Mouse (Mus musculus) MEL (cell line): ENCODE measurements at regions not wholly inside any gene's neighbourhood (a gene's known extent, or its start where the extent isn't known, plus 50 kb on each side); places are given as distances from the start of the nearest gene placed in this dataset.

ENCODE experiments used
- DNase-seq: peaks from one replicate; pipeline ENCODE4 v3.0.0; 2011; ENCODE audit warnings: low read depth, low spot score
- H3K27ac ChIP-seq: 2 replicates; pipeline ENCODE4 v1.5.1; 2012; ENCODE audit warnings: low read depth, mild to moderate bottlenecking, control low read depth, low read length, moderate library complexity; ENCODE audit not compliant: control insufficient read depth
- H3K27me3 ChIP-seq, 2 experiments: fragments of 150-350 bp in 1 of 2; sonication (generic) in 1 of 2; 2 replicates each; pipeline ENCODE4 v1.6.1; 2012; ENCODE audit warnings: low read length in 2 of 2, mild to moderate bottlenecking in 2 of 2, improper control_type of control experiment in 1 of 2, moderate library complexity in 1 of 2; ENCODE audit not compliant: insufficient read depth in 2 of 2, control insufficient read depth in 1 of 2
- H3K36me3 ChIP-seq, 2 experiments: 2 replicates each; pipeline ENCODE4 v1.6.1; 2012 to 2014; ENCODE audit warnings: low read length in 2 of 2, improper control_type of control experiment in 1 of 2, inconsistent platforms in 1 of 2, mild to moderate bottlenecking in 1 of 2; ENCODE audit not compliant: insufficient read depth in 2 of 2, control insufficient read depth in 1 of 2
- H3K4me1 ChIP-seq, 2 experiments: fragments of 150-350 bp in 1 of 2; sonication (generic) in 1 of 2; 2 replicates each; pipeline ENCODE4 v1.6.1; 2012; ENCODE audit warnings: low read length in 2 of 2, improper control_type of control experiment in 1 of 2, mild to moderate bottlenecking in 1 of 2; ENCODE audit not compliant: insufficient read depth in 2 of 2, control insufficient read depth in 1 of 2
- H3K4me3 ChIP-seq, 2 experiments: fragments of 150-350 bp in 1 of 2; sonication (generic) in 1 of 2; 2 replicates each; pipeline ENCODE4 v1.5.1; 2012; ENCODE audit warnings: low read depth in 2 of 2, low read length in 2 of 2, mild to moderate bottlenecking in 2 of 2, moderate library complexity in 2 of 2, control low read depth in 1 of 2, improper control_type of control experiment in 1 of 2; ENCODE audit not compliant: control insufficient read depth in 1 of 2, insufficient read depth in 1 of 2
- H3K79me2 ChIP-seq: 2 replicates; pipeline ENCODE4 v1.6.1; 2012; ENCODE audit warnings: mild to moderate bottlenecking, low read length, moderate library complexity; ENCODE audit not compliant: control insufficient read depth, poor library complexity, insufficient read depth
- H3K9ac ChIP-seq: 2 replicates; pipeline ENCODE4 v1.6.1; 2012; ENCODE audit warnings: low read depth, mild to moderate bottlenecking, control low read depth, low read length, moderate library complexity; ENCODE audit not compliant: control insufficient read depth, poor library complexity, severe bottlenecking
- H3K9me3 ChIP-seq: fragments of 150-350 bp; sonication (generic); replicated peaks from 2 replicates; pipeline ENCODE4 v1.6.1; 2012; ENCODE audit warnings: mild to moderate bottlenecking, low read length, improper control_type of control experiment, moderate library complexity; ENCODE audit not compliant: insufficient read depth
- E2F4 ChIP-seq: IDR thresholded peaks from 2 replicates; pipeline ENCODE4 v1.6.1; 2011; ENCODE audit warnings: low read depth, low read length, improper control_type of control experiment, borderline replicate concordance
- ELF1 ChIP-seq: IDR thresholded peaks from 2 replicates; pipeline ENCODE4 v1.6.1; 2014; ENCODE audit warnings: low read depth, mild to moderate bottlenecking, inconsistent platforms, low read length, improper control_type of control experiment, moderate library complexity
- KAT2A ChIP-seq: conservative IDR thresholded peaks from 2 replicates; pipeline ENCODE4 v1.6.1; 2012; ENCODE audit warnings: low read depth, low read length, improper control_type of control experiment, inconsistent platforms
- MAZ ChIP-seq: IDR thresholded peaks from 2 replicates; pipeline ENCODE4 v1.6.1; 2012; ENCODE audit warnings: low read depth, mild to moderate bottlenecking, inconsistent platforms, low read length, improper control_type of control experiment
- MEF2A ChIP-seq: IDR thresholded peaks from 2 replicates; pipeline ENCODE4 v1.6.1; 2014; ENCODE audit warnings: low read depth, mild to moderate bottlenecking, inconsistent platforms, low read length, improper control_type of control experiment; ENCODE audit not compliant: poor library complexity, insufficient replicate concordance, severe bottlenecking; ENCODE audit errors: extremely low read depth
- NELFE ChIP-seq: IDR thresholded peaks from 2 replicates; pipeline ENCODE4 v1.6.1; 2011; ENCODE audit warnings: low read depth, low read length, improper control_type of control experiment
- POLR2AphosphoS2 ChIP-seq: IDR thresholded peaks from 2 replicates; pipeline ENCODE4 v1.6.1; 2011; ENCODE audit warnings: low read length, improper control_type of control experiment
- TCF12 ChIP-seq: IDR thresholded peaks from 2 replicates; pipeline ENCODE4 v1.6.1; 2014; ENCODE audit warnings: low read depth, mild to moderate bottlenecking, inconsistent platforms, low read length, improper control_type of control experiment, moderate library complexity
- UBTF ChIP-seq: IDR thresholded peaks from 2 replicates; pipeline ENCODE4 v1.6.1; 2012; ENCODE audit warnings: low read depth, mild to moderate bottlenecking, inconsistent platforms, low read length, improper control_type of control experiment, moderate library complexity, borderline replicate concordance; ENCODE audit not compliant: insufficient read depth
- ZC3H11A ChIP-seq: IDR thresholded peaks from 2 replicates; pipeline ENCODE4 v1.6.1; 2012; ENCODE audit warnings: low read depth, mild to moderate bottlenecking, inconsistent platforms, low read length, improper control_type of control experiment

DNA sequence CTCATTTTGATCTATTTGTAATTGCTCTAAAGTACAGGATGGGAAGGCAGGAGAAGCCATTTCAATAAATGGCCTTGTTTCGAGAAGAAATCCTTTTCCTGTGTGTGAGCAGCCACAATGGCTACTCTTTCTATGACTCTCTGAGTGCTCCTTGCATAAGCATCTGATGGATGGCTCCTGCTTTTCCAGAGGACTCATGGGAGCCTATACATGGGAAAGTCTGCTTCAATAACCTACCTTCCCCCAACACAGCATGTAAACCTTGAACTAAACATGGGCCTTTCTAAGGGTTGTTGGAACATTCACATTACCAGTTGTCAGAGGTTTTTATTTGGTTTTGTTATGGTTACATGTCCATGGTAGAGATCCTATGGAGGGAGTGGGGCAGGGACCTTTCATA is 103.3 kb downstream of the Kcne4 start:
- Histone ChIP-seq H3K4me1 (no peaks in the 10 kb centered on the region), H3K27ac (no peak overlapping the region)
- TF ChIP-seq TCF12 (no peak), MEF2A (no peak)
- TF ChIP-seq, all 39 proteins: peak for 0
- Histone ChIP-seq H3K9me3 (no peaks in the 10 kb centered on the region), H3K9ac (no peak overlapping the region), H3K4me3 (no peak overlapping the region), H3K79me2 (no peaks in the 10 kb centered on the region), H3K27me3 (no peaks in the 10 kb centered on the region), H3K36me3 (no peaks in the 10 kb centered on the region)
- no peak for DNase-seq

DNA sequence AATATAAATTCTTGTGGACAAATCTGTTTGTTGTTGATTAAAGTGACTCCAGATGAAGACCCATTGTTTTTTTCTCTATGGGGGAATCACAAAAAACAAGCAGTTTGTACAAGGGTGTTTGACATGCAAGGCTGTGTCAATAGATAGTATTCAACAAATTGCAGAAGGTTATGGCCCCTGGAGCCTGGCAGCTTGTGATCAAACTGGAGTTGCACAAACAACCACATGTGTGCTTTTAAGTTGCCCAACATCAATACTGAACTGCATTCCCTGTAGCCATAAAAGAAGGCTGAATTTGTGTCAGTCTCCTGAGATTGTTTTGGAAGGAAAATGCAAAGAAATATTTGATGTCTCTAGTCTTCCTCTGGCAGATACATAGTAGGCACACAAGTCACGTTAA is 113.4 kb downstream of the Kcne4 start:
- H3K79me2 ChIP-seq, result no peaks in the 10 kb centered on the region
- no peaks in the 10 kb centered on the region for H3K9me3 ChIP-seq
- H3K4me3 ChIP-seq, result no peak overlapping the region
- H3K27me3 ChIP-seq, result no peaks in the 10 kb centered on the region
- H3K9ac ChIP-seq, result no peak overlapping the region
- H3K36me3 ChIP-seq, result no peaks in the 10 kb centered on the region
- H3K27ac ChIP-seq, result no peak overlapping the region
- no peaks in the 10 kb centered on the region for H3K4me1 ChIP-seq
- TF ChIP-seq ZC3H11A (no peak), NELFE (no peak), E2F4 (no peak), MEF2A (no peak)
- DNase-seq, result no peak

DNA sequence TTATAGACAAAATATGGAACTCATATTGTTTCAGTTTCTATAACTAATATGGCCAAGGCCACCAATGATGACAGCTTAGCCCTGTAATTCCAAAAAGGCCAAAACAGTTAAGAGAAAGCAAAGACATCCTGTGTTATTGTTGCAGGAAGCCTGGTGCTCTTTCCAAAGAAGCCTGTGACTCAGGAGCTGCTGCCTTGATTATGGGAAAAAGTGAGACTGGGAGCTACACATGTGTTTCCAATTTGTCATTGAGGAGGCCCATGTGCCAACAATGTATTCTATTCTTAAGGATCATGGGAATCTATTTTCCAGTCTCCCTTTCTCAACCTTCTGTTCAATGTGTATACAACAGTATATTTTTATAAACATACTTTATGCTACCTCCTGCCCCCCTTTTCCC is 123.3 kb downstream of the Kcne4 start:
- Histone ChIP-seq H3K36me3 (no peaks in the 10 kb centered on the region), H3K27me3 (no peaks in the 10 kb centered on the region)
- no peak for TF ChIP-seq ELF1
- TF ChIP-seq TCF12, result no peak
- TF ChIP-seq, all 39 proteins: peak for 0
- no peak for DNase-seq
- H3K27ac ChIP-seq, result no peak overlapping the region
- H3K4me3 ChIP-seq, result no peak overlapping the region
- H3K9ac ChIP-seq, result no peak overlapping the region
- no peaks in the 10 kb centered on the region for H3K79me2 ChIP-seq
- H3K4me1 ChIP-seq, result no peaks in the 10 kb centered on the region
- no peaks in the 10 kb centered on the region for H3K9me3 ChIP-seq

DNA sequence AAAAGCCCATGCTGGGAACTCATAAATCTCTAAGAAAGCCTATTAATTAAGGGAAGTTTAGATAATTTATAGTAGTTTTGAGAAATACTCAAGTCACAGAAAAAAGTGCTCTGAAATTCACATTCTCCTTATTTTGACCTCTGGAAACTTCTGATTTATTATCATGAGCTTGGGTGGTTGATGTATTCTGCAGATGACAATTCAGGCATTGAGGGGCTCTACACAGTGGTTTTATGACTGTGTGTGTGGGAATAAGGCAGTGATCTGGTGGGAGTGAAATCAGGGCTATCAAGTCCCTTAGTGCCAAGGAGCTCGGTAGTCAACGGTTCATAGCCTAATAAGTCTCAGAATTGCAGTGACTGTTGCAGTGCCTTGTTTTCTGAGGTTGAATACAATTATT is 129.0 kb downstream of the Kcne4 start:
- no peaks in the 10 kb centered on the region for H3K36me3 ChIP-seq
- H3K9me3 ChIP-seq, result no peaks in the 10 kb centered on the region
- no peak overlapping the region for H3K4me3 ChIP-seq
- H3K79me2 ChIP-seq, result no peaks in the 10 kb centered on the region
- TF ChIP-seq KAT2A, result no peak
- no peak for TF ChIP-seq POLR2AphosphoS2
- TF ChIP-seq MAZ, result no peak
- TF ChIP-seq UBTF, result no peak
- TF ChIP-seq ZC3H11A, result no peak
- no peak for TF ChIP-seq NELFE
- TF ChIP-seq, all 39 proteins: peak for 0
- DNase-seq, result no peak
- no peak overlapping the region for H3K9ac ChIP-seq
- no peaks in the 10 kb centered on the region for H3K4me1 ChIP-seq
- H3K27me3 ChIP-seq, result no peaks in the 10 kb centered on the region
- H3K27ac ChIP-seq, result no peak overlapping the region
